Mouse (Mus musculus): ENCODE data around the gene Gbf1. TPM values are rescaled to one million over a fixed set of nuclear protein-coding genes. Genes with fewer than 3 reads are reported as not detected.

Gene Gbf1
- polyA plus RNA-seq, 1 experiment from 2014 or later = 32.9 TPM

GRCm38 (mm10) chr19:46305432-46306267 lies 153.3 kb downstream of the Gbf1 start:
- WGBS = under 1% methylated on average over 42 of the region's 43 CpGs
- DNase-seq (ENCODE audit: low spot score) = peak; percentile 90
- H3K9me3 ChIP-seq (replicated peaks; ENCODE audit: low read length) = no peaks in the 10 kb centered on the region
- H3K9ac ChIP-seq (ENCODE audit: low read depth, low read length) = peak overlapping the region; percentile 71
- peak overlapping the region; percentile 98 for H3K4me2 ChIP-seq (ENCODE audit: low read length)
- peak; percentile 70 for ATAC-seq (replicated peaks; ENCODE audit: low FRiP score, low read depth)
- peaks cover 5% of the 10 kb centered on the region; the same call in 1 of the 2 replicates for H3K4me1 ChIP-seq (replicated peaks; ENCODE audit: insufficient read depth, low read length)
- H3K36me3 ChIP-seq (ENCODE audit: insufficient read depth, low read length) = peaks cover 6% of the 10 kb centered on the region; the same call in 1 of the 2 replicates
- peak overlapping the region; percentile 75 for H3K4me3 ChIP-seq (replicated peaks; ENCODE audit: low read depth, low read length)
- H3K27me3 ChIP-seq (ENCODE audit: insufficient read depth, low read length) = no peaks in the 10 kb centered on the region
- peak overlapping the region; percentile 91 for H3K27ac ChIP-seq
- no peak for TF ChIP-seq CTCF (IDR thresholded peaks at IDR 0.05; ENCODE audit: low read depth)

GRCm38 (mm10) chr19:46306268-46306610 lies 153.9 kb downstream of the Gbf1 start:
- 55% methylated on average over 5 of the region's 5 CpGs for WGBS

GRCm38 (mm10) chr19:46306751-46307289 lies 154.5 kb downstream of the Gbf1 start:
- ATAC-seq (replicated peaks; ENCODE audit: low FRiP score, low read depth) (no peak), DNase-seq (ENCODE audit: low spot score) (no peak)
- no peaks in the 10 kb centered on the region for H3K27me3 ChIP-seq (ENCODE audit: insufficient read depth, low read length)
- no peak overlapping the region for H3K4me3 ChIP-seq (replicated peaks; ENCODE audit: low read depth, low read length)
- peaks cover 5% of the 10 kb centered on the region; the same call in 1 of the 2 replicates for H3K4me1 ChIP-seq (replicated peaks; ENCODE audit: insufficient read depth, low read length)
- H3K27ac ChIP-seq = no peak overlapping the region
- WGBS = 92% methylated on average over 9 of the region's 9 CpGs
- TF ChIP-seq CTCF (IDR thresholded peaks at IDR 0.05; ENCODE audit: low read depth) = no peak
- H3K4me2 ChIP-seq (ENCODE audit: low read length) = no peak overlapping the region
- H3K36me3 ChIP-seq (ENCODE audit: insufficient read depth, low read length) = peaks cover 17% of the 10 kb centered on the region
- no peak overlapping the region for H3K9ac ChIP-seq (ENCODE audit: low read depth, low read length)
- no peaks in the 10 kb centered on the region for H3K9me3 ChIP-seq (replicated peaks; ENCODE audit: low read length)

More at GRCm38 (mm10) chr19:46306268-46306610, 153.9 kb downstream of the Gbf1 start:
- peaks cover 12% of the 10 kb centered on the region for H3K36me3 ChIP-seq (ENCODE audit: insufficient read depth, low read length)
- TF ChIP-seq CTCF (IDR thresholded peaks at IDR 0.05; ENCODE audit: low read depth) = no peak
- H3K4me2 ChIP-seq (ENCODE audit: low read length) = peak overlapping the region; percentile 98
- ATAC-seq (replicated peaks; ENCODE audit: low FRiP score, low read depth) = no peak
- H3K4me1 ChIP-seq (replicated peaks; ENCODE audit: insufficient read depth, low read length) = peaks cover 5% of the 10 kb centered on the region; the same call in 1 of the 2 replicates
- H3K4me3 ChIP-seq (replicated peaks; ENCODE audit: low read depth, low read length) = peak overlapping the region; percentile 75
- H3K9ac ChIP-seq (ENCODE audit: low read depth, low read length) = peak overlapping the region; percentile 71
- no peaks in the 10 kb centered on the region for H3K27me3 ChIP-seq (ENCODE audit: insufficient read depth, low read length)
- no peaks in the 10 kb centered on the region for H3K9me3 ChIP-seq (replicated peaks; ENCODE audit: low read length)
- DNase-seq (ENCODE audit: low spot score) = no peak
- no peak overlapping the region for H3K27ac ChIP-seq

- Histone ChIP-seq H3K4me2 (ENCODE audit: low read length) (no peak overlapping the region), H3K4me1 (replicated peaks; ENCODE audit: insufficient read depth, low read length) (peaks cover 5% of the 10 kb centered on the region; the same call in 1 of the 2 replicates), H3K9me3 (replicated peaks; ENCODE audit: low read length) (no peaks in the 10 kb centered on the region), H3K9ac (ENCODE audit: low read depth, low read length) (no peak overlapping the region), H3K36me3 (ENCODE audit: insufficient read depth, low read length) (peaks cover 18% of the 10 kb centered on the region), H3K4me3 (replicated peaks; ENCODE audit: low read depth, low read length) (no peak overlapping the region), H3K27ac (no peak overlapping the region), H3K27me3 (ENCODE audit: insufficient read depth, low read length) (no peaks in the 10 kb centered on the region)
- TF ChIP-seq CTCF (IDR thresholded peaks at IDR 0.05; ENCODE audit: low read depth) = no peak
- ATAC-seq (replicated peaks; ENCODE audit: low FRiP score, low read depth) = no peak
- no peak for DNase-seq (ENCODE audit: low spot score)
- 88% methylated on average over 16 of the region's 16 CpGs for WGBS
Observed at GRCm38 (mm10) chr19:46307781-46308180, 155.5 kb downstream of the Gbf1 start.

GRCm38 (mm10) chr19:46308303-46308702 lies 156.0 kb downstream of the Gbf1 start:
- H3K4me3 ChIP-seq (replicated peaks; ENCODE audit: low read depth, low read length) = no peak overlapping the region
- ATAC-seq (replicated peaks; ENCODE audit: low FRiP score, low read depth) (no peak), DNase-seq (ENCODE audit: low spot score) (no peak)
- H3K4me2 ChIP-seq (ENCODE audit: low read length) = peak overlapping the region; percentile 84; the same call in 1 of the 2 replicates
- peaks cover 5% of the 10 kb centered on the region; the same call in 1 of the 2 replicates for H3K4me1 ChIP-seq (replicated peaks; ENCODE audit: insufficient read depth, low read length)
- 68% methylated on average over 16 of the region's 16 CpGs for WGBS
- H3K9ac ChIP-seq (ENCODE audit: low read depth, low read length) = no peak overlapping the region
- no peak for TF ChIP-seq CTCF (IDR thresholded peaks at IDR 0.05; ENCODE audit: low read depth)
- H3K27ac ChIP-seq = no peak overlapping the region
- H3K9me3 ChIP-seq (replicated peaks; ENCODE audit: low read length) = no peaks in the 10 kb centered on the region
- H3K36me3 ChIP-seq (ENCODE audit: insufficient read depth, low read length) = peaks cover 18% of the 10 kb centered on the region
- H3K27me3 ChIP-seq (ENCODE audit: insufficient read depth, low read length) = no peaks in the 10 kb centered on the region

- peak; percentile 90 for DNase-seq (ENCODE audit: low spot score)
- Histone ChIP-seq H3K4me1 (replicated peaks; ENCODE audit: insufficient read depth, low read length) (peaks cover 5% of the 10 kb centered on the region; the same call in 1 of the 2 replicates), H3K9ac (ENCODE audit: low read depth, low read length) (peak overlapping the region; percentile 44; the same call in 1 of the 2 replicates), H3K36me3 (ENCODE audit: insufficient read depth, low read length) (peaks cover 18% of the 10 kb centered on the region), H3K27me3 (ENCODE audit: insufficient read depth, low read length) (peaks cover 1% of the 10 kb centered on the region; the same call in 1 of the 2 replicates), H3K9me3 (replicated peaks; ENCODE audit: low read length) (no peaks in the 10 kb centered on the region), H3K4me3 (replicated peaks; ENCODE audit: low read depth, low read length) (peak overlapping the region; percentile 33), H3K27ac (no peak overlapping the region), H3K4me2 (ENCODE audit: low read length) (peak overlapping the region; percentile 84)
- 2% methylated on average over 47 of the region's 47 CpGs for WGBS
- ATAC-seq (replicated peaks; ENCODE audit: low FRiP score, low read depth) = no peak
- peak; percentile 96 for TF ChIP-seq CTCF (IDR thresholded peaks at IDR 0.05; ENCODE audit: low read depth)
Observed at GRCm38 (mm10) chr19:46308706-46309435, 156.6 kb downstream of the Gbf1 start.

Data from kidney, postnatal 0 days (tissue).